Mouse (Mus musculus): ENCODE measurements at regions not wholly inside any gene's neighbourhood (a gene's known extent, or its start where the extent isn't known, plus 50 kb on each side); places are given as distances from the start of the nearest gene placed in this dataset.

DNA sequence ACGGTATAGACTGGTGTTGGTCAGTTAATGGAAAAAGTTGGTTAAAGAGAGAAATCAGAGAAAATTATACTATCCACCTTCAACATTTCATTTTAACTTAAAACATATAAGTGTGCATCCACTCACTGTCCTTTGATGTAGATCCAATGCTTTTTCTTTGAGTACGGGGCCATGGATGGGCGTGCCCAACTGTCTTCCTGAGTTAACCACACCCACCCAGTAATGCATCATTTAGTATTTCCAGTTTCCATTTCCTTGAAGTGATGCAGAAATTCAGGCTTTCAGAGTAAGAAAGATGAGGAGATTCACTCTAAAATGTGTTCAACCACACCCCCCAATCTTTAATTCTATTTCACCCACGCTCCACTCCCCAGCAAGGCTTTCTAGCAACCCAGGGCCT, 490.6 kb downstream of the Bnc2 start:
- TF ChIP-seq CTCF (IDR thresholded peaks at IDR 0.05; ENCODE audit: low read depth): no peak
- no peak for TF ChIP-seq EP300 (IDR thresholded peaks at IDR 0.05; ENCODE audit: low read depth)

Measured in liver, postnatal 0 days (tissue).